In genomic region chr4:138440062-138440461, GRCm38 (mm10) we compare ENCODE assay signal across 22 mouse cellular contexts. TPM values are rescaled to one million over a fixed set of nuclear protein-coding genes. Genes with fewer than 3 reads are reported as not detected.
"Had no signal": no experiment of that assay in that cellular context is flagged by ENCODE, and none has a peak within 500 bp of the region (broad histone marks: within the 10 kb centered on the region; RNA-seq: fewer than 3 reads in every experiment).

No protein-coding gene starts in this region.

- ATAC-seq: lung, postnatal 0 days had no signal

- H3K9ac ChIP-seq: lung, embryonic 15.5 days; midbrain, embryonic 12.5 days; neural tube, embryonic 12.5 days; stomach, embryonic 15.5 days had no signal

- H3K9me3 ChIP-seq: lung, embryonic 15.5 days; midbrain, embryonic 12.5 days; neural tube, embryonic 12.5 days; stomach, embryonic 15.5 days had no signal

- H3K4me3 ChIP-seq: lung, embryonic 15.5 days; megakaryocyte, embryonic 14.5 days; midbrain, embryonic 12.5 days; neural tube, embryonic 12.5 days; stomach, embryonic 15.5 days had no signal

- DNase-seq: lung, adult 2 months; lung, postnatal 14 days; lung, postnatal 36 days; midbrain, embryonic 14.5 days; right cerebral cortex, postnatal 14 days; thymus, adult 2 months; thymus, postnatal 25 days; thymus, postnatal 4 days had no signal

- H3K4me2 ChIP-seq: lung, embryonic 15.5 days; midbrain, embryonic 12.5 days; neural tube, embryonic 12.5 days; stomach, embryonic 15.5 days had no signal

- H3K27ac ChIP-seq: lung, embryonic 15.5 days; macrophage; midbrain, embryonic 12.5 days; neural tube, embryonic 12.5 days; stomach, embryonic 15.5 days; stomach, postnatal 0 days had no signal

- H3K27me3 ChIP-seq: neural tube, embryonic 12.5 days; stomach, embryonic 15.5 days had no signal

RNA-seq across cellular contexts. Expression of gene Camk2n1, which starts 14.1 kb away (rescaled TPM):
- polyA plus RNA-seq: macrophage had no signal

RNA-seq across cellular contexts. Expression of gene Fam43b, which starts 43.7 kb away (rescaled TPM):
- total RNA-seq: megakaryocyte progenitor cell, adult 5-6 weeks; monocyte, adult 5-6 weeks; neutrophil, adult 5-6 weeks had no signal
- polyA plus RNA-seq: liver, embryonic 16.5 days; lung, adult 2 months; lung, embryonic 15.5 days; lung, postnatal 0 days; macrophage; stomach, embryonic 15.5 days; stomach, postnatal 0 days; testis, adult 2 months; thymus, adult 2 months; urinary bladder, adult 2 months had no signal
